In the genomic region with DNA sequence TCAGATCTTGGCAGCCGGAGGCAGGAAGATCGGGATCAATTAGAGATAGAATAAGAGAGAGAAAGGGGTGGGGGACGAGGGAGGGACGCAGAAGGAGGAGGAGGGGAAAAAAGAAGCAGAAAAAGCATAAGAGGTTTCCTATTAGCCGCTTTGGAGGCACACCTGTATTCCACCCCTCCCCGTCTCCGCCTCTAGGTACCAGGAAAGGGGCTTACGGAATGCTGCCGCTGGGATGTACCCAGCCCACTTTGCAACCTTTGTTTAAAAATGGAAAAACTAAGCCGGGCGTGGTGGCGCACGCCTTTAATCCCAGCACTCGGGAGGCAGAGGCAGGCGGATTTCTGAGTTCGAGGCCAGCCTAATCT, we compare ENCODE assay signal across 8 mouse cellular contexts. TPM values are rescaled to one million over a fixed set of nuclear protein-coding genes. Genes with fewer than 3 reads are reported as not detected.
A peak's percentile ranks its signal among the peaks of the same experiment; 100 is the strongest.
DNase-seq lines count a peak whose midpoint lies in the region; ATAC-seq and TF ChIP-seq lines count a peak whose summit lies in the region.

No protein-coding gene starts in this region.

- peak overlapping the region; percentile 89 for H3K27ac ChIP-seq in heart, embryonic 12.5 days (ENCODE audit: poor library complexity, severe bottlenecking)
- peak overlapping the region; percentile 99 for H3K27ac ChIP-seq in ES-E14 (ENCODE audit: insufficient read depth, low read depth, low read length, poor library complexity, severe bottlenecking)
- H3K27ac ChIP-seq in forebrain, postnatal 0 days (ENCODE audit: low read depth, low read length): peak overlapping the region; percentile 66; the same call in 1 of the 2 replicates
- H3K27ac ChIP-seq in liver, postnatal 0 days (ENCODE audit: low read depth): peak overlapping the region; percentile 93

- peak overlapping the region; percentile 76 for H3K4me2 ChIP-seq in heart, embryonic 12.5 days
- H3K4me2 ChIP-seq in forebrain, postnatal 0 days (ENCODE audit: low read depth): peak overlapping the region; percentile 83
- peak overlapping the region; percentile 91 for H3K4me2 ChIP-seq in liver, postnatal 0 days (ENCODE audit: low read depth, low read length)

- peaks cover 38% of the 10 kb centered on the region for H3K27me3 ChIP-seq in heart, embryonic 12.5 days (replicated peaks)
- H3K27me3 ChIP-seq in forebrain, postnatal 0 days (ENCODE audit: insufficient read depth, low read length): peaks cover 17% of the 10 kb centered on the region
- peaks cover 5% of the 10 kb centered on the region; the same call in 1 of the 2 replicates for H3K27me3 ChIP-seq in liver, postnatal 0 days (ENCODE audit: insufficient read depth, low read length)

- TF ChIP-seq CTCF in forebrain, postnatal 0 days (IDR thresholded peaks at IDR 0.05; ENCODE audit: low read depth): no peak
- no peak for TF ChIP-seq CTCF in liver, postnatal 0 days (IDR thresholded peaks at IDR 0.05; ENCODE audit: low read depth)

- no peak for ATAC-seq in heart, embryonic 12.5 days (ENCODE audit: insufficient number of reproducible peaks, low FRiP score)
- no peak for ATAC-seq in forebrain, postnatal 0 days
- no peak for ATAC-seq in liver, postnatal 0 days
- ATAC-seq in activated CD4-positive, CD25-positive, alpha-beta regulatory T cell, adult 4 months: no peak

- H3K9me3 ChIP-seq in heart, embryonic 12.5 days (replicated peaks): no peaks in the 10 kb centered on the region
- H3K9me3 ChIP-seq in ES-E14 (ENCODE audit: control insufficient read depth, insufficient read depth, low read depth, low read length): no peaks in the 10 kb centered on the region
- no peaks in the 10 kb centered on the region for H3K9me3 ChIP-seq in forebrain, postnatal 0 days (ENCODE audit: low read length)
- no peaks in the 10 kb centered on the region for H3K9me3 ChIP-seq in liver, postnatal 0 days (ENCODE audit: low read length)

- no peak for DNase-seq in heart, postnatal 36 days
- no peak for DNase-seq in ES-E14 (ENCODE audit: low read depth, low spot score)
- no peak for DNase-seq in forebrain, postnatal 0 days
- DNase-seq in liver, postnatal 0 days: no peak
- no peak for DNase-seq in ovary, postnatal 36 days (ENCODE audit: low spot score)
- no peak for DNase-seq in layer of hippocampus, adult 9-10 months (ENCODE audit: low spot score)

- peak overlapping the region; percentile 75 for H3K4me3 ChIP-seq in heart, embryonic 12.5 days
- H3K4me3 ChIP-seq in ES-E14 (ENCODE audit: insufficient read depth in 1 of 2, low read depth in 1 of 2, low read length in 2 of 2, poor library complexity in 1 of 2, severe bottlenecking in 1 of 2): peak overlapping the region; percentile 97 to 99
- H3K4me3 ChIP-seq in forebrain, postnatal 0 days (ENCODE audit: low read depth, low read length): peak overlapping the region; percentile 74
- peak overlapping the region; percentile 85 for H3K4me3 ChIP-seq in liver, postnatal 0 days (ENCODE audit: low read depth, low read length)

- H3K9ac ChIP-seq in heart, embryonic 12.5 days: peak overlapping the region; percentile 84
- H3K9ac ChIP-seq in ES-E14 (ENCODE audit: insufficient read depth, low read depth, low read length, poor library complexity, severe bottlenecking): peak overlapping the region; percentile 92
- peak overlapping the region; percentile 68 for H3K9ac ChIP-seq in forebrain, postnatal 0 days
- peak overlapping the region; percentile 76 for H3K9ac ChIP-seq in liver, postnatal 0 days (replicated peaks)

- 24% methylated on average over 16 of the region's 16 CpGs for WGBS in heart, embryonic 12.5 days
- 20% methylated on average over 16 of the region's 16 CpGs for WGBS in forebrain, postnatal 0 days
- 25% methylated on average over 16 of the region's 16 CpGs for WGBS in liver, postnatal 0 days (ENCODE audit: insufficient replicate concordance)

- TF ChIP-seq EP300 in liver, postnatal 0 days (IDR thresholded peaks at IDR 0.05; ENCODE audit: low read depth): no peak

- H3K4me1 ChIP-seq in heart, embryonic 12.5 days (replicated peaks): peaks cover 32% of the 10 kb centered on the region
- H3K4me1 ChIP-seq in ES-E14 (ENCODE audit: control insufficient read depth in 2 of 2, insufficient read depth in 2 of 2, low read length in 2 of 2, poor library complexity in 1 of 2): peaks cover 7 to 21% of the 10 kb centered on the region in 2 experiments
- H3K4me1 ChIP-seq in forebrain, postnatal 0 days (ENCODE audit: insufficient read depth): peaks cover 3% of the 10 kb centered on the region; the same call in 1 of the 2 replicates
- H3K4me1 ChIP-seq in liver, postnatal 0 days (ENCODE audit: insufficient read depth): peaks cover 48% of the 10 kb centered on the region

- peaks cover 26% of the 10 kb centered on the region for H3K36me3 ChIP-seq in heart, embryonic 12.5 days
- peaks cover 9% of the 10 kb centered on the region for H3K36me3 ChIP-seq in ES-E14 (ENCODE audit: control insufficient read depth, insufficient read depth, low read length, poor library complexity, severe bottlenecking)
- peaks cover 12% of the 10 kb centered on the region for H3K36me3 ChIP-seq in forebrain, postnatal 0 days (ENCODE audit: insufficient read depth)
- peaks cover 9% of the 10 kb centered on the region for H3K36me3 ChIP-seq in liver, postnatal 0 days (replicated peaks; ENCODE audit: insufficient read depth, low read length)

- in situ Hi-C loops in ES-E14 (cut with MboI; ENCODE audit: low sequenced_read_pairs in 2 of 2, unreplicated experiment in 2 of 2): no loop called here

- intact Hi-C loops in heart, postnatal 36 days (cut with DNase I): loop anchor here (1.0 to 2.0 kb wide), 2 partner anchors 11 to 67 kb away; no protein-coding TSS in a partner anchor

TF ChIP-seq in ES-E14, 5 proteins besides CTCF, POLR2A, EP300 and RAD21:
- no peak for TF ChIP-seq ZNF384 (IDR thresholded peaks at IDR 0.05; ENCODE audit: low read depth, low read length)
- TF ChIP-seq ZC3H11A (IDR thresholded peaks at IDR 0.05; ENCODE audit: borderline replicate concordance, low read depth, low read length): no peak
- no peak for TF ChIP-seq HCFC1 (IDR thresholded peaks at IDR 0.05; ENCODE audit: borderline replicate concordance, insufficient read depth, low read length)
- no peak for TF ChIP-seq CHD2 (IDR thresholded peaks at IDR 0.05; ENCODE audit: low read depth, low read length)
- TF ChIP-seq MAFK (IDR thresholded peaks at IDR 0.05; ENCODE audit: insufficient read depth, low read depth, low read length): no peak
TF ChIP-seq in ES-E14: peak in this region for 0.

RNA-seq across cellular contexts. Expression of gene Zfp296, which starts 3.3 kb away (rescaled TPM):
- 0.32 and 0.36 TPM in 2 replicates for polyA plus RNA-seq in heart, embryonic 12.5 days (2016; fragmentation: Nextera tagmentation; extraction: Ambion mirVana)
- total RNA-seq in heart, postnatal 36 days (2021): under 1 TPM in 1 of 2 experiments, not detected in 1; 0.50 TPM
- 32.2 and 35.3 TPM in 2 replicates for total RNA-seq in ES-E14 (2012; rRNA removed)
- total RNA-seq in forebrain, postnatal 0 days (2014; rRNA removed): 0.31 and 1.2 TPM in 2 replicates
- polyA plus RNA-seq in forebrain, postnatal 0 days (2015; fragmentation: Nextera tagmentation; extraction: Ambion mirVana): 0.09 and 0.16 TPM in 2 replicates
- 0.89 and 1.2 TPM in 2 replicates for polyA plus RNA-seq in liver, postnatal 0 days (2015; fragmentation: Nextera tagmentation; extraction: Ambion mirVana)
- polyA plus RNA-seq in activated CD4-positive, CD25-positive, alpha-beta regulatory T cell, adult 4 months (2017; shearing (Covaris generic)): 1 to 10 TPM in 1 of 2 experiments, under 1 TPM in 1; 0.46 to 2.3 TPM

RNA-seq across cellular contexts. Expression of gene Gemin7, which starts 3.6 kb away (rescaled TPM):
- 118 and 121 TPM in 2 replicates for polyA plus RNA-seq in heart, embryonic 12.5 days (2016; fragmentation: Nextera tagmentation; extraction: Ambion mirVana)
- total RNA-seq in heart, postnatal 36 days (2021): 10 to 100 TPM; 44.1 to 47.8 TPM
- total RNA-seq in ES-E14 (2012; rRNA removed): 42.1 and 54.2 TPM in 2 replicates
- 38.2 and 56.4 TPM in 2 replicates for total RNA-seq in forebrain, postnatal 0 days (2014; rRNA removed)
- polyA plus RNA-seq in forebrain, postnatal 0 days (2015; fragmentation: Nextera tagmentation; extraction: Ambion mirVana): 145 and 148 TPM in 2 replicates
- 61.7 and 66.9 TPM in 2 replicates for polyA plus RNA-seq in liver, postnatal 0 days (2015; fragmentation: Nextera tagmentation; extraction: Ambion mirVana)
- polyA plus RNA-seq in activated CD4-positive, CD25-positive, alpha-beta regulatory T cell, adult 4 months (2017; shearing (Covaris generic)): 10 to 100 TPM; 88.3 to 91.8 TPM

RNA-seq across cellular contexts. Expression of gene Ppp1r37, which starts 10.9 kb away (rescaled TPM):
- 26.2 and 26.5 TPM in 2 replicates for polyA plus RNA-seq in heart, embryonic 12.5 days (2016; fragmentation: Nextera tagmentation; extraction: Ambion mirVana)
- total RNA-seq in heart, postnatal 36 days (2021): 10 to 100 TPM; 56.0 to 59.3 TPM
- total RNA-seq in ES-E14 (2012; rRNA removed): 25.3 and 37.7 TPM in 2 replicates
- total RNA-seq in forebrain, postnatal 0 days (2014; rRNA removed): 86.4 and 87.8 TPM in 2 replicates
- polyA plus RNA-seq in forebrain, postnatal 0 days (2015; fragmentation: Nextera tagmentation; extraction: Ambion mirVana): 23.4 and 27.2 TPM in 2 replicates
- polyA plus RNA-seq in liver, postnatal 0 days (2015; fragmentation: Nextera tagmentation; extraction: Ambion mirVana): 8.1 and 8.3 TPM in 2 replicates
- polyA plus RNA-seq in activated CD4-positive, CD25-positive, alpha-beta regulatory T cell, adult 4 months (2017; shearing (Covaris generic)): 1 to 10 TPM; 3.2 TPM

RNA-seq across cellular contexts. Expression of gene Clasrp, which starts 30.5 kb away (rescaled TPM):
- polyA plus RNA-seq in heart, embryonic 12.5 days (2016; fragmentation: Nextera tagmentation; extraction: Ambion mirVana): 37.1 and 40.6 TPM in 2 replicates
- 10 to 100 TPM; 16.0 to 16.8 TPM for total RNA-seq in heart, postnatal 36 days (2021)
- total RNA-seq in ES-E14 (2012; rRNA removed): 52.7 and 83.4 TPM in 2 replicates
- total RNA-seq in forebrain, postnatal 0 days (2014; rRNA removed): 56.0 and 89.0 TPM in 2 replicates
- 50.1 and 56.8 TPM in 2 replicates for polyA plus RNA-seq in forebrain, postnatal 0 days (2015; fragmentation: Nextera tagmentation; extraction: Ambion mirVana)
- 7.6 and 8.1 TPM in 2 replicates for polyA plus RNA-seq in liver, postnatal 0 days (2015; fragmentation: Nextera tagmentation; extraction: Ambion mirVana)
- polyA plus RNA-seq in activated CD4-positive, CD25-positive, alpha-beta regulatory T cell, adult 4 months (2017; shearing (Covaris generic)): 1 to 10 TPM; 8.4 to 9.7 TPM

RNA-seq across cellular contexts. Expression of gene Relb, which starts 55.5 kb away (rescaled TPM):
- 4.6 and 4.7 TPM in 2 replicates for polyA plus RNA-seq in heart, embryonic 12.5 days (2016; fragmentation: Nextera tagmentation; extraction: Ambion mirVana)
- 1 to 10 TPM; 5.7 to 8.9 TPM for total RNA-seq in heart, postnatal 36 days (2021)
- 13.9 and 15.1 TPM in 2 replicates for total RNA-seq in ES-E14 (2012; rRNA removed)
- total RNA-seq in forebrain, postnatal 0 days (2014; rRNA removed): 6.5 and 6.9 TPM in 2 replicates
- 4.5 and 5.4 TPM in 2 replicates for polyA plus RNA-seq in forebrain, postnatal 0 days (2015; fragmentation: Nextera tagmentation; extraction: Ambion mirVana)
- 2.2 and 2.3 TPM in 2 replicates for polyA plus RNA-seq in liver, postnatal 0 days (2015; fragmentation: Nextera tagmentation; extraction: Ambion mirVana)
- 10 to 100 TPM; 12.6 to 14.5 TPM for polyA plus RNA-seq in activated CD4-positive, CD25-positive, alpha-beta regulatory T cell, adult 4 months (2017; shearing (Covaris generic))
